Mouse (Mus musculus) stomach, embryonic 15.5 days (tissue): Measurements from ENCODE around the gene Tnfaip3. TPM values are rescaled to one million over a fixed set of nuclear protein-coding genes. Genes with fewer than 3 reads are reported as not detected.
A peak's percentile ranks its signal among the peaks of the same experiment; 100 is the strongest.

Experiments
- ATAC-seq: fragments of 200-750 bp; cut with Nextera tagmentation; 2 replicates; pipeline ENCODE4 v1.8.0; 2017; ENCODE audit warnings: low read depth, moderate number of reproducible peaks, moderate TSS enrichment; ENCODE audit not compliant: insufficient read depth, low FRiP score
- H3K27ac ChIP-seq: fragments of 300-500 bp; sonication (generic); 2 replicates; pipeline ENCODE4 v1.5.1; 2015; ENCODE audit warnings: mild to moderate bottlenecking, inconsistent platforms
- H3K27me3 ChIP-seq: fragments of 300-500 bp; sonication (generic); replicated peaks from 2 replicates; pipeline ENCODE4 v1.6.1; 2015; ENCODE audit warnings: inconsistent platforms
- H3K36me3 ChIP-seq: fragments of 300-500 bp; sonication (generic); 2 replicates; pipeline ENCODE4 v1.6.1; 2015; ENCODE audit warnings: inconsistent platforms
- H3K4me1 ChIP-seq: fragments of 300-500 bp; sonication (generic); 2 replicates; pipeline ENCODE4 v1.6.1; 2015; ENCODE audit warnings: inconsistent platforms
- H3K4me2 ChIP-seq: fragments of 300-500 bp; sonication (generic); 2 replicates; pipeline ENCODE4 v1.6.1; 2015; ENCODE audit warnings: mild to moderate bottlenecking, inconsistent platforms
- H3K4me3 ChIP-seq: fragments of 300-500 bp; sonication (generic); replicated peaks from 2 replicates; pipeline ENCODE4 v1.5.1; 2015; ENCODE audit warnings: inconsistent platforms
- H3K9ac ChIP-seq: fragments of 300-500 bp; sonication (generic); 2 replicates; pipeline ENCODE4 v1.6.1; 2015; ENCODE audit warnings: inconsistent platforms
- H3K9me3 ChIP-seq: fragments of 300-500 bp; sonication (generic); 2 replicates; pipeline ENCODE4 v1.6.1; 2016; ENCODE audit warnings: inconsistent platforms
- WGBS: fragments of 180-500 bp; shearing (Covaris S2); methylation state at CpG from one replicate; pipeline ENCODE4 v1.1.7; 2015; 5-methylcytosine and 5-hydroxymethylcytosine counted together
- polyA plus RNA-seq: library from polyadenylated mRNA; unstranded; fragments of >200 nt; fragmentation: Nextera tagmentation; extraction: Ambion mirVana; gene quantifications from 2 replicates; pipeline ENCODE4 v1.2.1, GENCODE M21; 2015

The Tnfaip3 gene
- polyA plus RNA-seq = 2.6 TPM in 2 replicates

DNA sequence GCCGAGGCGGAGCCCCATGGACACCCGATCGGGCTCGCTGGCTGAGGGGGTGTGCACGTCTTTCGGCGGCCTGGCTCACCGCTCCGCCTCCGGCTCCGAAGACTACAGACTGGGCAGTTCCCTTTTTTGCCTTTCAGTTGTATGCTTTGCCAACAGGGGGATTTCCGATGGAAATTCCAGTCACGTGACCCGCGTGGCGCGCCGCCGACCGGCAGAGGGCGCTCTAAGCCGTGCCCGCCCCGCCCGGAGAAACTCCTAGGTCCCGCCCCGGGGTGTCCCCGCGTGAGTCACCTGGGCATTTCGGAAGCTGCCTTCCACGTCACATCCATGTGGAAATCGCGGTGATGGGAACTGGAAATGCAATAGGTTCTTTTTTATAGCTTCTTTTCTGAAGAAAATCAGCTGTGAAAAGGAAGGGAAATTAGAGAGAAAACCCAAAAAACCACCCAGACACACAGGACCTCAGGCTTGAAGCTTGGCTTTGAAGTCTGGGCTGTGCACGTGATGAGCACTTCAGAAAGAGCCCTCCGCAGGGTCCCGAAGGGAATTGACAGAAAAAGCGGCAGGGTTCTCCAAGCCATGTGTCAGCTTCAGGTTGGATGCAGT, at the start of gene Tnfaip3:
Gene Tnfaip3 (minus strand): TSS at position 401 of the 606 bp plus-strand sequence.
- Histone ChIP-seq H3K4me3 (peak within 1 kb of the TSS; percentile 88), H3K9ac (peak within 1 kb of the TSS; percentile 75), H3K9me3 (no peaks in the 10 kb centered on the region), H3K27ac (peak within 1 kb of the TSS; percentile 77), H3K4me1 (peaks cover 8% of the 10 kb centered on the region), H3K27me3 (no peaks in the 10 kb centered on the region), H3K36me3 (no peaks in the 10 kb centered on the region), H3K4me2 (peak within 1 kb of the TSS; percentile 89)
- under 1% methylated on average over 38 of the region's 38 CpGs for WGBS
- peak; percentile 92 for ATAC-seq

GRCm38 (mm10) chr10:19064651-19065601, 49.5 kb upstream of the Tnfaip3 start:
- no peak for ATAC-seq
- Histone ChIP-seq H3K4me1 (no peaks in the 10 kb centered on the region), H3K4me2 (no peak overlapping the region), H3K27ac (no peak overlapping the region), H3K9ac (no peak overlapping the region), H3K4me3 (no peak overlapping the region), H3K9me3 (no peaks in the 10 kb centered on the region), H3K36me3 (no peaks in the 10 kb centered on the region), H3K27me3 (no peaks in the 10 kb centered on the region)
- 65% methylated on average over 6 of the region's 6 CpGs for WGBS

- no peak for ATAC-seq
- Histone ChIP-seq H3K4me1 (no peaks in the 10 kb centered on the region), H3K4me3 (no peak overlapping the region), H3K4me2 (no peak overlapping the region), H3K36me3 (no peaks in the 10 kb centered on the region), H3K27ac (no peak overlapping the region), H3K9ac (no peak overlapping the region), H3K27me3 (no peaks in the 10 kb centered on the region), H3K9me3 (no peaks in the 10 kb centered on the region)
- 64% methylated on average over 1 of the region's 1 CpGs for WGBS
These were observed 48.2 kb upstream of the Tnfaip3 start for GRCm38 (mm10) chr10:19063670-19064069.

DNA sequence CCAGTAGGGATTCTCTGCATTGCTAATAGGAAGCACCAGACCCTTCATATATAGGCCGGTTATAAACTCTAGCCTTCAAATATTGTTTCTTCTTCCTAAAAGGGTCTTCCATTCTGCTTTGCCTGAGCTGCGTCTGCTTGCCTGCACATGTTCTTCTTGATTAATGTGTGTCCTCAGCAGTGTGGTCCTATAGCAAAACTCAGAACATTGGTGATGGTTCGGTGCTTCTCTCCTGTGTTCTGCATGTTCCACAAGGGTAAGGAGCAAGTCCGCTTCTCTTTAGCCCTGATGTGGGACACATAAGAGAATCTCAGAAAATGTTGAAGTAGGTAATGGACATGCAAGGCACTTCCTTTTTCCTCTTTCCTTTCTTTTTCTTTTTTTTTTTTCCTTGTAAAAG, 47.8 kb upstream of the Tnfaip3 start:
- 78% methylated on average over 4 of the region's 4 CpGs for WGBS
- no peaks in the 10 kb centered on the region for H3K27me3 ChIP-seq
- no peak overlapping the region for H3K27ac ChIP-seq
- no peaks in the 10 kb centered on the region for H3K9me3 ChIP-seq
- no peaks in the 10 kb centered on the region for H3K4me1 ChIP-seq
- H3K9ac ChIP-seq = no peak overlapping the region
- no peak for ATAC-seq
- H3K4me2 ChIP-seq = no peak overlapping the region
- no peaks in the 10 kb centered on the region for H3K36me3 ChIP-seq
- no peak overlapping the region for H3K4me3 ChIP-seq

- Histone ChIP-seq H3K4me3 (no peak overlapping the region), H3K9me3 (no peaks in the 10 kb centered on the region), H3K36me3 (no peaks in the 10 kb centered on the region), H3K27me3 (no peaks in the 10 kb centered on the region), H3K4me1 (no peaks in the 10 kb centered on the region), H3K9ac (no peak overlapping the region), H3K27ac (no peak overlapping the region), H3K4me2 (no peak overlapping the region)
- ATAC-seq = no peak
- WGBS = 44% methylated on average over 15 of the region's 15 CpGs
These were observed 46.8 kb upstream of the Tnfaip3 start for GRCm38 (mm10) chr10:19062098-19062905.

GRCm38 (mm10) chr10:19061201-19061600, 45.7 kb upstream of the Tnfaip3 start:
- no peaks in the 10 kb centered on the region for H3K27me3 ChIP-seq
- WGBS = 84% methylated on average over 3 of the region's 3 CpGs
- no peak overlapping the region for H3K4me3 ChIP-seq
- no peaks in the 10 kb centered on the region for H3K36me3 ChIP-seq
- no peak overlapping the region for H3K27ac ChIP-seq
- H3K9ac ChIP-seq = no peak overlapping the region
- no peak overlapping the region for H3K4me2 ChIP-seq
- no peak for ATAC-seq
- no peaks in the 10 kb centered on the region for H3K9me3 ChIP-seq
- H3K4me1 ChIP-seq = no peaks in the 10 kb centered on the region

DNA sequence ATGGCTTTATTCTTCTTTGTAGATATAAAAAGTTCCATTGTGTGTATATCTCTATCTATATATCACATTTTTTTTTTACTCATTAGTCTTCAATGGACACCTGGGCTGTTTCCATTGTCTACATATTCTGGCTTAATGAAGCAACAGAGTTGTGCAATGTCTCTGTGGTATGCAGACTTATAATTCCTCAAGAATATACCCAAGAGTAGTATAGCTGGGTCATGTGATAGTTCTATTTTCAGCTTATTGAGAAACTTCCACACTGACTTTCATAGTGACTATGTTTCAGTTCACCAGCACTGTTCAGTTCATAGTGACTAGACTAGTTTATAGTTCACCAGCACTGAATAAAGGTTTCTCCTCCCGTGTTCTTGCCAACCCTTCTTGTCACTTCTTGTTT, 38.1 kb upstream of the Tnfaip3 start:
- H3K4me1 ChIP-seq = no peaks in the 10 kb centered on the region
- H3K9me3 ChIP-seq = no peaks in the 10 kb centered on the region
- no peak overlapping the region for H3K27ac ChIP-seq
- H3K36me3 ChIP-seq = no peaks in the 10 kb centered on the region
- ATAC-seq = no peak
- no peaks in the 10 kb centered on the region for H3K27me3 ChIP-seq
- no peak overlapping the region for H3K4me3 ChIP-seq
- no peak overlapping the region for H3K9ac ChIP-seq
- H3K4me2 ChIP-seq = no peak overlapping the region
- 78% methylated on average over 1 of the region's 1 CpGs for WGBS

GRCm38 (mm10) chr10:19045986-19046385, 30.5 kb upstream of the Tnfaip3 start:
- Histone ChIP-seq H3K27me3 (no peaks in the 10 kb centered on the region), H3K9me3 (no peaks in the 10 kb centered on the region), H3K36me3 (no peaks in the 10 kb centered on the region), H3K9ac (no peak overlapping the region), H3K27ac (no peak overlapping the region), H3K4me1 (no peaks in the 10 kb centered on the region), H3K4me3 (no peak overlapping the region), H3K4me2 (no peak overlapping the region)
- 64% methylated on average over 2 of the region's 2 CpGs for WGBS
- no peak for ATAC-seq

DNA sequence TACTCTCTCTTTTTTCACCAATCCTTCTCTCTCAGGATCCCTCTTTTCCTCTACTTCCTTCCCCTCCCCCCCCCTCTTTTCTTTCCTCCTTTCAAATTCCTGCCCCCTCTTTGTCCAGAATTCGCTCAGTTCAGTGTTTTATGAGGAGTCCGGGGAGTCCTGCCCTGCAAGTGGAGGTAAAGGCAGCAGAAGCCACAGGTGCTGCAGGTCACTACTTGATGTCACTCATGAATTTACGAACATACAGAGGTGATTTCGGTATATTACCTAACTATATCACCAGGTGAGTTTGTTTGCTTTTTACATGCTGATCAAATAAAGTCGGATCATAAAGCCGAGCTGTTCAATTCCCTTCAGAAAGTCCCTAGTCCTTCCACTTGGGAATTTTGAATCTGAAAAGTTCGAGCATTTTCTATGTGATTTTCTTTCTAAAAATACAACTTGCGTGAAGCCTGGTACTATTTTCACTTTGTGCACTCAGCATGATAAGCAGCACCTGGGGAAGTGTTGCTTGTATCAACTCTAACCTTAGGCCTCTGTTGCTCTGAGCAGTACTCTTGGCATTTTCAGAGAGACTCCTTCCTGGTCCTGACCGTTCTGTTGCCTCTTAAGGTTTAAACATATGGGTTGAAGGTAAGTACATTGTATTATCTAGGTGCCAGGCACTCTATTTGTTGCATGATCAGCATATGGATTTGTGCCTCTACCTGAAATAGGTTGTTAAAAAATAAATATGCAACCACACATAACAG, 29.5 kb upstream of the Tnfaip3 start:
- no peaks in the 10 kb centered on the region for H3K36me3 ChIP-seq
- no peak for ATAC-seq
- no peaks in the 10 kb centered on the region for H3K27me3 ChIP-seq
- no peak overlapping the region for H3K9ac ChIP-seq
- 68% methylated on average over 9 of the region's 9 CpGs for WGBS
- no peaks in the 10 kb centered on the region for H3K9me3 ChIP-seq
- H3K4me1 ChIP-seq = no peaks in the 10 kb centered on the region
- H3K4me2 ChIP-seq = no peak overlapping the region
- no peak overlapping the region for H3K27ac ChIP-seq
- no peak overlapping the region for H3K4me3 ChIP-seq

- no peak overlapping the region for H3K4me3 ChIP-seq
- WGBS = 60% methylated on average over 4 of the region's 4 CpGs
These were observed 28.2 kb upstream of the Tnfaip3 start for GRCm38 (mm10) chr10:19043529-19044262.

DNA sequence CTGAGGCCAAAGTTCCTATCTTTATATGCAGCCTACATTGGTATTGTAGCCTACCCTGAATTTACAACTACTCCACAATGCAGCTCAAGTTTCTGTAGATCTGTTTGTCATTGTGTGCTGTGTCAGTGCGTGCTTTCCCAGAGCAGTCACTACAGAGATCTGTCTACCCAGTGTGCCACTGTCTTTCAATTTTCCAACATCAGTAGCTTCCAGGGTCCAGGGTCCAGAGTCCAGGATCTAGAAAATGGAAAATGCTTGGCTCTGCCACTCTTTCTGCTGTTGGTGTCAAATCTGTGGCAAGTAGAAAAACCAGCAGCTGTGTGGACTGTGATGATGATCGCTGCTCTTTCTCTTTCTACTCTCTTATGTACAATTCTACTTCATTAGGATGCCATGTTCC, 24.7 kb upstream of the Tnfaip3 start:
- H3K4me2 ChIP-seq = no peak overlapping the region
- no peak overlapping the region for H3K9ac ChIP-seq
- no peaks in the 10 kb centered on the region for H3K4me1 ChIP-seq
- H3K27ac ChIP-seq = no peak overlapping the region
- H3K27me3 ChIP-seq = no peaks in the 10 kb centered on the region
- 85% methylated on average over 2 of the region's 2 CpGs for WGBS
- no peaks in the 10 kb centered on the region for H3K9me3 ChIP-seq
- no peak overlapping the region for H3K4me3 ChIP-seq
- H3K36me3 ChIP-seq = no peaks in the 10 kb centered on the region
- ATAC-seq = no peak

More at GRCm38 (mm10) chr10:19043529-19044262, 28.2 kb upstream of the Tnfaip3 start:
- Histone ChIP-seq H3K4me2 (0 out of 2 replicates have a peak overlapping the region, but pooled peaks have one; percentile 19), H3K27ac (no peak overlapping the region), H3K9ac (no peak overlapping the region), H3K9me3 (no peaks in the 10 kb centered on the region), H3K27me3 (no peaks in the 10 kb centered on the region), H3K4me1 (no peaks in the 10 kb centered on the region), H3K36me3 (no peaks in the 10 kb centered on the region)
- ATAC-seq = no peak
